Mouse (Mus musculus) ovary, adult 18-20 months (tissue): ENCODE data around the gene Cltrn.

Source experiments
- DNase-seq: peaks from one replicate; pipeline ENCODE4 v3.0.0; 2022; ENCODE audit warnings: low spot score, mixed read lengths

The Cltrn gene

DNA sequence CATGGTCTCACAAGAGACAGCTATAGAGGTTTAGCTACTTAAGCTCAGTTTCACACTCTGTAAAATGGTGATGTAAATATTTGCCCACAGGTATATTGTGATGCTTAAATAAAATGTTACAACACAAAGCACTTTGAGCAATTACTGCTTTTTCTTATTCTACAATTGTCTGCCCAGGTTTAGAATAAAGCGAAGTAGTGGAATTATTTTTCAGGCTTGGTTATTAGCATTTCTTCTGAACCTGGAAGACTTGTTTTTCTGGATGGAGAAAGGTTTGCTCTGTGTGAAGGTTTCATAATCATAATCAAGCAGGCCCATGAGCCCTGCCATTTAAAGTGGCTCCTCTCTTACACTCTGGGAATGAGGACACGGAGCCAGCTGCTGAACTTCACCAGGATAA, 50.4 kb downstream of the Cltrn start, which contains the start of gene Ace2:
Ace2 (plus strand) TSS at position 301 of the 400 bp plus-strand sequence.
- no peak for DNase-seq

DNA sequence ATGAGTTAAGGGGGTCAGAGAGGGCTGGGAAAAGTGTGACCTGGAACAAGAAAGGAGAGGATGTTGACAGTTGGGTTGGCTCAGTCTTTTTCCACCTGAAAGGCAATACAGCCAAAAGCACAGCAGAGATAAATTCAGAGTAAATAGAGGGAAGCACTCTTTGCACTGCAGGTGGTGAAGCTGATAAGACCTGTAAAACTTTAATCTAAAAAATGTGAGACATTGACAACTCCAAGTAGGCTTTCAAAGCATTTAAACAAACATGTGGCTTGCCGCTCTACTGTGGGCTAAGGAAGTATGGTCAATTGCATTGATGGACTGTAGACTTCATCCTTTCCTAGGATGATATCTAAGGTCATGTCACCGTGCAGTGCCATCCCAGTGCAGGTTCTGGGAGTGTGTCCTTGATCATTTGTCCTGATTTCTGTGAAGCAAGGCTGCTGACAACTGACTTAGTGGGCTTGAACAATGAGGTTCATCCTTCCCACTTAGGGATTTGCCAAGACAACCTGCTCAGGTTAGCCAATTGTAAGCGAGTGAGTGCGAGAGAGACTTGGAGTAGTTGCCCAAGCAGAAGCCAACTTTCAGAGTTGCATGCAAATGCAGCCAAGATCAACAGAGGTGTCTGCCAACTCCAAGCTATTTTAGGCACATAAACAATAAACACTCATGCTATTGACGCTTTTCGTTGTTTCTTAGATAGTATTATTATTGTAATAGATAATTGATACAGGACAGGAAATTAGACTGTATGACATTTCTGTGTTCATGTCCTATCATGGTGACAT, 57.0 kb downstream of the Cltrn start:
- DNase-seq, result no peak

- no peak for DNase-seq
These were observed 64.1 kb downstream of the Cltrn start for GRCm38 (mm10) chrX:164152703-164153102.

GRCm38 (mm10) chrX:164153606-164154005, 65.0 kb downstream of the Cltrn start:
- DNase-seq, result no peak

DNA sequence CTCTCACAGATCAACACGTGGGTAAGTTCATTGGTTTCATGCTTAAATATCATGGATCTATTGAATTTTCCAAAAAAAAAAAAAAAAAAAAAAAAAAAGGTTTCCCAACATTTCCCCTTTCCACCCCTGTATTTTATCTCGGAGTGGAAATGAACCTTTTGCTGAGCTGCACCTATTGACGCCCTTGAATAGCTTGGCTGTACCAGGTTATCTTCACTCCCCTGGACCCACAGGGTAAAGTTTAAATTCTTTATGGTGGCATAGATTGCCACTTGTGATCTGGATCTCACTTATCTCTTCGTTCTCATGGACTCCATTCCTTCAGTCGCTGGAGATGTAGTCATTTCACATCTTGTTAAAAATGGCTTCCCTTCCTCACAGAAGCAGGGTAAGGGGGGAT, 66.0 kb downstream of the Cltrn start:
- no peak for DNase-seq

GRCm38 (mm10) chrX:164164681-164165080, 76.1 kb downstream of the Cltrn start:
- no peak for DNase-seq
